Mouse (Mus musculus): ENCODE results near the gene Ttll7. TPM values are rescaled to one million over a fixed set of nuclear protein-coding genes. Genes with fewer than 3 reads are reported as not detected.

The Ttll7 gene
- total and polyA plus RNA-seq, 3 experiments = not detected

DNA sequence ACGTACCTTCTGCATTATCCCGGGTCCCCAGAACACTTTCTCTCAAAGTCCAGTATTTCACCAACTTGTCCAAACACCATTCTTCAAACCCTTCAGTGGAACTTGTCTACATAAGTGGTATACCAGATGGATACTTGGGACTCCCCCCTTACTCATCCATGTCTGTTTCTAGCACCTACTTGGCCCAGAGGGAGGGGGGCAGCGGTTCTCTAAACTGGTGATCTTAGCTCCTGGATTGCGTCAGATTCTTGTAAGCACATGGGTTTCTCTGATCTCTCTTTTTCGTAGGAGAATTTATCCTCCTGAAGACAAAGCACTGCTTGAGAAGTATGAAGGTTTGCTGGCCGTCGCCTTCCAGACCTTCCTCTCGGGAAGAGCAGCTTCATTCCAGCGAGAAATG lies 79.0 kb downstream of the Ttll7 start:
- H3K27me3 ChIP-seq (ENCODE audit: control insufficient read depth in 1 of 2, insufficient read depth in 2 of 2, low read length in 2 of 2) = no peaks in the 10 kb centered on the region; a peak in 1 of 4 replicates

DNA sequence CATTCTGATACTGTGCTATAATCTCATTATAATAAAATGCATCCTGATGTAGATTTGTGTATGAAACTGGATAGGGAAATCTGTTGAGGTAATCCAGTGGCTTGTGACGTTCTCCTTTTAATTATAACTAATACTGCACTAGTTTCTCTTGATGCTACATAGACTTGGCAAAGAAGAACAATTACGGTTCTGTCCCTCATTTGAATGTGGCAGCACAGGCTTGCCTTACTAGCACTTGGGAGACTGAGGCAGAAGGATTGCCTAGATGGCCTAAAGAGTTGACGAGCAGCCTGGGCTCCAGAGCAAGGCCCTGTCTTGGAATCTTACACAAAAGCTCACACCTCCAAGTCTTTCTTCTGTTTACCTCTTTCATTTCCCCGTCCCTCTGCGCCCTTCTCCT lies 80.3 kb downstream of the Ttll7 start:
- no peaks in the 10 kb centered on the region for H3K79me2 ChIP-seq (ENCODE audit: control insufficient read depth, insufficient read depth, low read length, poor library complexity)
- H3K9ac ChIP-seq (ENCODE audit: control insufficient read depth, low read depth, low read length, poor library complexity, severe bottlenecking) = no peak overlapping the region
- DNase-seq (ENCODE audit: low read depth, low spot score) = no peak
- no peak overlapping the region for H3K27ac ChIP-seq (ENCODE audit: control insufficient read depth, low read depth, low read length)
- H3K27me3 ChIP-seq (ENCODE audit: control insufficient read depth in 1 of 2, insufficient read depth in 2 of 2, low read length in 2 of 2) = no peaks in the 10 kb centered on the region; a peak in 1 of 4 replicates
- H3K9me3 ChIP-seq (replicated peaks; ENCODE audit: insufficient read depth, low read length) = no peaks in the 10 kb centered on the region
- no peaks in the 10 kb centered on the region for H3K36me3 ChIP-seq (ENCODE audit: control insufficient read depth in 1 of 2, insufficient read depth in 2 of 2, low read length in 2 of 2)
- TF ChIP-seq GABPA (IDR thresholded peaks at IDR 0.05; ENCODE audit: low read depth, low read length) (no peak), MEF2A (IDR thresholded peaks at IDR 0.05; ENCODE audit: extremely low read depth, insufficient replicate concordance, low read depth, low read length, poor library complexity, severe bottlenecking) (no peak), MYC (IDR thresholded peaks at IDR 0.05; ENCODE audit: low read depth, low read length) (no peak), POLR2AphosphoS2 (IDR thresholded peaks at IDR 0.05; ENCODE audit: low read length) (no peak), TAL1 (IDR thresholded peaks at IDR 0.05; ENCODE audit: low read length) (no peak), TBP (IDR thresholded peaks at IDR 0.05; ENCODE audit: low read depth, low read length) (no peak), MAFK (IDR thresholded peaks at IDR 0.05; ENCODE audit: borderline replicate concordance, low read depth, low read length) (no peak), UBTF (IDR thresholded peaks at IDR 0.05; ENCODE audit: borderline replicate concordance, insufficient read depth, low read depth, low read length) (no peak), ZMIZ1 (IDR thresholded peaks at IDR 0.05; ENCODE audit: low read depth, low read length) (no peak), SMC3 (IDR thresholded peaks at IDR 0.05; ENCODE audit: low read depth, low read length) (no peak), NELFE (IDR thresholded peaks at IDR 0.05; ENCODE audit: low read depth, low read length) (no peak), MAZ (IDR thresholded peaks at IDR 0.05; ENCODE audit: low read depth, low read length) (no peak), ELF1 (IDR thresholded peaks at IDR 0.05; ENCODE audit: low read depth, low read length) (no peak)
- no peaks in the 10 kb centered on the region for H3K4me1 ChIP-seq (ENCODE audit: control insufficient read depth in 1 of 2, insufficient read depth in 2 of 2, low read length in 2 of 2)
- no peak overlapping the region for H3K4me3 ChIP-seq (ENCODE audit: control insufficient read depth in 1 of 2, insufficient read depth in 1 of 2, low read depth in 2 of 2, low read length in 2 of 2)

More for the DNA sequence above, 79.0 kb downstream of the Ttll7 start:
- H3K36me3 ChIP-seq (ENCODE audit: control insufficient read depth in 1 of 2, insufficient read depth in 2 of 2, low read length in 2 of 2) = no peaks in the 10 kb centered on the region
- no peak for DNase-seq (ENCODE audit: low read depth, low spot score)
- H3K4me3 ChIP-seq (ENCODE audit: control insufficient read depth in 1 of 2, insufficient read depth in 1 of 2, low read depth in 2 of 2, low read length in 2 of 2) = no peak overlapping the region
- H3K9me3 ChIP-seq (replicated peaks; ENCODE audit: insufficient read depth, low read length) = no peaks in the 10 kb centered on the region
- H3K4me1 ChIP-seq (ENCODE audit: control insufficient read depth in 1 of 2, insufficient read depth in 2 of 2, low read length in 2 of 2) = no peaks in the 10 kb centered on the region
- no peak overlapping the region for H3K27ac ChIP-seq (ENCODE audit: control insufficient read depth, low read depth, low read length)
- TF ChIP-seq USF2 (IDR thresholded peaks at IDR 0.05; ENCODE audit: borderline replicate concordance in 1 of 2, insufficient read depth in 1 of 2, low read depth in 1 of 2, low read length in 2 of 2) (no peak), TAL1 (IDR thresholded peaks at IDR 0.05; ENCODE audit: low read length) (no peak), E2F4 (IDR thresholded peaks at IDR 0.05; ENCODE audit: borderline replicate concordance, low read depth, low read length) (no peak)
- H3K9ac ChIP-seq (ENCODE audit: control insufficient read depth, low read depth, low read length, poor library complexity, severe bottlenecking) = no peak overlapping the region
- H3K79me2 ChIP-seq (ENCODE audit: control insufficient read depth, insufficient read depth, low read length, poor library complexity) = no peaks in the 10 kb centered on the region
